Mouse (Mus musculus): ENCODE results near the gene Cyp4a32.

- TF ChIP-seq MEF2A (IDR thresholded peaks at IDR 0.05; ENCODE audit: borderline replicate concordance, low read depth, low read length), result no peak
- TF ChIP-seq EP300 (IDR thresholded peaks at IDR 0.05; ENCODE audit: low read length), result no peak
- TF ChIP-seq POLR2A (IDR thresholded peaks at IDR 0.05; ENCODE audit: low read depth, low read length), result no peak
- TF ChIP-seq IRF4 (IDR thresholded peaks at IDR 0.05; ENCODE audit: low read depth, low read length), result no peak
- TF ChIP-seq CTCF (conservative IDR thresholded peaks at IDR 0.05 in 1 of 2, IDR thresholded peaks at IDR 0.05 in 1 of 2; ENCODE audit: low read depth in 2 of 2, low read length in 2 of 2), result no peak
- no peak for TF ChIP-seq NRF1 (IDR thresholded peaks at IDR 0.05; ENCODE audit: low read depth, low read length)
- no peak for TF ChIP-seq HCFC1 (IDR thresholded peaks at IDR 0.05; ENCODE audit: low read depth, low read length)
- no peak for TF ChIP-seq SIN3A (IDR thresholded peaks at IDR 0.05; ENCODE audit: low read length)
- no peak for TF ChIP-seq MYC (IDR thresholded peaks at IDR 0.05; ENCODE audit: low read depth, low read length)
Measured at GRCm38 (mm10) chr4:115657867-115658249, 57.1 kb downstream of the Cyp4a32 start.

Measured in CH12.LX (cell line).